Mouse (Mus musculus) ZHBTc4 (cell line): Measurements from ENCODE around the gene Ctu1.
"Not testable (repeated sequence)": the region's sequence is repeated elsewhere in the genome, so short reads cannot be mapped to it uniquely, and the experiment has no call there.

Source experiments
- DNase-seq: peaks from one replicate; pipeline ENCODE4 v3.0.0-alpha.2; 2011; ENCODE audit warnings: low read depth, low spot score

Gene Ctu1

DNA sequence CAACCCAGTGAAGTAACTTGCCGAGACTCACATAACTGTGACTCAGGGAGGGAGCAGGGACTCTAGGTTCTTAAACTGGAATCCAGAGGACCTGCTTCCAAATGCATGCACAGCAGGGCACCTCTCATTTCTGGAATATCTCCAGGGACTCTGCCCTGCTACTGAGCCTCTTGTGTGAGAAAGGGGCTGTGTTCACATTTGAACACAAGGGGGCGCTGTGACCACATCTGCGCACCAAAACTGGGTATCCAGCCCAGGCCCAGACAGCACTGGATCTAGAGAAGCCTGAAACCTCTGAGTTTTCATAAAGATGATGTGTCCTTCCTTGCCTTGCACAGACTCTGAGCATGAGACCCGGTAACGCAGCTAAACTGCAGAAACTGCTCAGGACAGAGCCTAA, 9.1 kb downstream of the Ctu1 start:
- peak; percentile 81 for DNase-seq

DNA sequence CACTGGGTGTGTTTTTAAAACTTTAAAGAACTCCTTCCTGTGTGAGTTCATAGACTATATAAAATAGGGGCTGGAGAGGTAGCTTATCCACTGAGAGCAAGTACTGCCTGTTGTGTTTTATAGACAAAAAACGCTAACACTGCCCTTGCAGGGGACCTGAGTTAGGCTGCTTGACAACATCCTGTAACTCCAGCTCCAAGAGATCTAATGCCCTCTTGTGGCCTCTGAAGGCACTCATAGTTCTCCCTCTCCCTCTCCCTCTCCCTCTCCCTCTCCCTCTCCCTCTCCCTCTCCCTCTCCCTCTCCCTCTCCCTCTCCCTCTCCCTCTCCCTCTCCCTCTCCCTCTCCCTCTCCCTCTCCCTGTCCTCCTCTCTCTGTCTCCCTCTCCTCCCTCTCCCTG, 10.7 kb downstream of the Ctu1 start:
- not testable (repeated sequence) for DNase-seq

DNA sequence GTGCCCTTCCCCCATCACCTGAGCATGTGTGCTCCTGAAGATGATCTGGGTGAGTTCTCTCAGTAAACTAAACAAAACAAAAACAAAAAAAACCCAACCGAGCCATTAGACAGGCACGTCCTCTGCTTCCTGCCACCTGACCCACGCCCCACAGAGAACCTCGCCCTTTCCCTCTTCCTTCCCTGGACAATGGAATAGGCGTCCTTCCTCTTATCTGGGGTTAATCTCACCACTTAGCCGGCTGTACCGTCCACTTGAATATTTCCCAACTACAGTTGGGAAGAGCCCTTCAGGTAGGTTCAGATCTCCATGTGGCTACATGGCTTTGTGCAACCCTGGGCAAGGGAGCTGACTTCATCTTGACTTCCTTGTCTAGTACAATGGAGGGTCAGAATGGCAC, 13.3 kb downstream of the Ctu1 start:
- DNase-seq: peak; percentile 60

DNA sequence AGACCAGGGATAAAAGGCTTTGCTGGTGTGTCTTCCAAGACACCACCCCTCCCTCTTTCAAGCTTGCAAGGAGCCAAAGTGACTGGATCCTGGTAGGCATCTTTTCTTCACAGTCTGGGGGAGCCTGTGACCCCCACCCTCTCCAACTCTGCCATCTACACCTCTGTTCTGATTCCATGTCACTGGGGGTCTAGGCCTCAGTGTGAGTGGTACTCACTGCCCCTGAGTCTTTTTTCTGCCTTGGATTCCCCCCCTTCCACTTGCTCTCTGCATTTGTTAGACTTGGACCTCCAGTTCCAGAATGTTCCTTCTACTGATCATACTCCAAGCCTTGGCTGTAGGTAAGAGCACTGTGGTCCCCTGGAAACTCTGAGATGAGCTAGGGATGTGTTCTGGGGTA, 18.3 kb downstream of the Ctu1 start, which contains the start of gene Klk14:
TSS of gene Klk14 (plus strand) at position 301 of the 400 bp plus-strand sequence.
- DNase-seq: no peak

DNA sequence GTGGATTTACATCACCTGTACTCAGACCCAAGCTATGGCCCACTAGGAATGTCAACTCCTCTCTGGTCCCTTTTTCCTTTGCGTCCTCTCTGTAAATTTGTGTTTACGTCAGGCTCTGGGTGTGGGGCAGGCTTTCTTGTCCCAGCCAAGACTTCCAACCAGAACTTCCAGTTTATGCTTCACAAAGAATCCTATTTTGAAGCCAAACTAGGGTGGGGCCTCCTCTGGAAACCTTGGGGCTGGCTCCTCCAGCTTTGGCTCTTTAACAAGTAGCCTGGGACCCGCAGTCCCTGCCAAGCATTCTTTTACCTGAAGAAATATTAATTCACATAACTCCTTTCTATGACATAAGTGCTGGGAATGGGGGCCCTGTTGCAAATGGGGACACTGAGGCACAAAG, 38.2 kb downstream of the Ctu1 start:
- no peak for DNase-seq

DNA sequence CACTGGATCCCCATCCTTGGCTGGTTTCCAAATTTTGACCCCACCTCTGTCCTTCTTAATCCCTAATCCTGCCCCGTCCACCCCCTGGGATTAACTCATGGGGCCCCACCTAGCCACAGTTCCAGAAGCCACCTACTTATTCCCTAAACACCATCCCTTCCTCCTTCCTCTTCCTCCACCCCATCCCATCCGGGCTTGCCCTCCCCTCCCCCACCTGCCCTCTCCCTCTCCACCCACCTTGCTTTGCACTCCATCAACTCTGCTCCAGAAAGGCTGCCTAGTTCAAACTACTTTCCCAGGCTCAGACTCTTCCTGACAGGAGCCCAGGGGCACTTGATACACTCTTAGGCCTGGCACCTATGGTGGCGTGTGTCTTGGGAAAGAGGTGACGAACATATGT, 40.5 kb downstream of the Ctu1 start, which contains the start of gene Klk13:
TSS of gene Klk13 (plus strand) at position 301 of the 400 bp plus-strand sequence.
- DNase-seq: no peak

DNA sequence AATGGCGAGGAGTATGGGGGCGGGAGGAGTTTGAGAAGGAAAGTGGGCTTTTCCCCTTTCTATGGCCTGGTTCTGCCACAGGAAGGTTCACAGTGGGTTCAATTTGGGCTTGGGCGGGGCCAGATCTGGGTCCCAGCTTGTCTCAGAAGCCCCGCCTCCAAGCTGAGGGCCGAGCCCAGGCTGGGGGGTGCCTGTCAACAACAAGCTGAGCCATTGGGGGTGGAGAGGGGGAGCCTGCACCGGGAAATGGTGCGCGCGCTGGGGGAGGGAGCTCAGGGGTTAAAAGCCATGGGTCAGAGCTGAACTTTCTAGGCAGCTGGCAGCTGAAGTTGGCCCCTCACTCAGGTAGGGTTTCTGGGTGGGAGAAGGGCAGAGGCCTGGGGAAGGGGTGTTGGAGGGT, 41.1 kb downstream of the Ctu1 start:
- DNase-seq: peak; percentile 56

DNA sequence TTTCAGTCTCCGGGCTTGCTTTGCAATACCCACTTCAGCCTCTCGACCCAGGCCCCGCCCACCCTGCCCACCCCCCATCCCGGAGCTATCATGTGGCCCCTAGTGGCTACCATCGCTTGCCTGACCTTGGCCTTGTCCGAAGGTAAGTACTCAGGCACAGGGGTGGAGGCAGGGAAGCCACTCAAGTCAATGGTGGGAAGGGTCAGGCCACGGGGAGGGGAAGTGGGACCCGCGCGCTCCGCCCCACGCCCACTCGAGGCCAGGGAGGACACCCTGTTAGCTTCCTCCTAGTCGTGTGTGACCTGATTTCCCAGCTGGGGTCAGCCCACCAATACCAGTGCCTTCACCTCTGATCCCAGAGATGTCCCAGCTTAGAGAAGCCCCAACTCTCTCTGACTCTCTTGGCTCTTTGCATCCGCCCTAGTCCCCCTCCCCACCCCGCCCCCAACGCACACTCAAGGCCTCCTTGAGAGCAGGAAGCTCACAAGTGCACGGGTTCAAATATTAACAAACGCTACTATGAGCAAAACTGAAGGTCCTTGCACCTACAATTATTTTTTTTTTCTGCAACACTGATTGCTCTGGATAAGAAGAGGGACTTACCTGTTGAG, 42.0 kb downstream of the Ctu1 start:
- DNase-seq: peak; percentile 34
